Mouse (Mus musculus) neural tube, embryonic 15.5 days (tissue): ENCODE data around the gene Rab40c. TPM values are rescaled to one million over a fixed set of nuclear protein-coding genes. Genes with fewer than 3 reads are reported as not detected.
"Not testable (repeated sequence)": the region's sequence is repeated elsewhere in the genome, so short reads cannot be mapped to it uniquely, and the experiment has no call there.

Experiments
- ATAC-seq: fragments of 200-750 bp; cut with Nextera tagmentation; 2 replicates; pipeline ENCODE4 v1.8.0; 2017; ENCODE audit warnings: mild to moderate bottlenecking, moderate TSS enrichment, moderate library complexity; ENCODE audit not compliant: low FRiP score
- H3K27ac ChIP-seq: fragments of 300-500 bp; sonication (generic); replicated peaks from 2 replicates; pipeline ENCODE4 v1.5.1; 2015; ENCODE audit warnings: mild to moderate bottlenecking, inconsistent platforms
- H3K27me3 ChIP-seq: fragments of 300-500 bp; sonication (generic); replicated peaks from 2 replicates; pipeline ENCODE4 v1.6.1; 2015; ENCODE audit warnings: inconsistent platforms
- H3K36me3 ChIP-seq: fragments of 300-500 bp; sonication (generic); 2 replicates; pipeline ENCODE4 v1.6.1; 2015; ENCODE audit warnings: inconsistent platforms
- H3K4me1 ChIP-seq: fragments of 300-500 bp; sonication (generic); 2 replicates; pipeline ENCODE4 v1.6.1; 2015; ENCODE audit warnings: inconsistent platforms
- H3K4me2 ChIP-seq: fragments of 300-500 bp; sonication (generic); 2 replicates; pipeline ENCODE4 v1.6.1; 2015; ENCODE audit warnings: inconsistent platforms, mild to moderate bottlenecking, moderate library complexity
- H3K4me3 ChIP-seq: fragments of 300-500 bp; sonication (generic); replicated peaks from 2 replicates; pipeline ENCODE4 v1.5.1; 2015; ENCODE audit warnings: mild to moderate bottlenecking, inconsistent platforms
- H3K9ac ChIP-seq: fragments of 300-500 bp; sonication (generic); replicated peaks from 2 replicates; pipeline ENCODE4 v1.6.1; 2015; ENCODE audit warnings: mild to moderate bottlenecking, inconsistent platforms
- H3K9me3 ChIP-seq: fragments of 300-500 bp; sonication (generic); replicated peaks from 2 replicates; pipeline ENCODE4 v1.6.1; 2016; ENCODE audit warnings: inconsistent platforms
- WGBS: fragments of 180-500 bp; shearing (Covaris S2); methylation state at CpG from one replicate; pipeline ENCODE4 v1.1.7; 2015; ENCODE audit warnings: mixed read lengths; 5-methylcytosine and 5-hydroxymethylcytosine counted together
- polyA plus RNA-seq: library from polyadenylated mRNA; unstranded; fragments of >200 nt; fragmentation: Nextera tagmentation; extraction: Ambion mirVana; gene quantifications from 2 replicates; pipeline ENCODE4 v1.2.1, GENCODE M21; 2015

Rab40c gene
- polyA plus RNA-seq, 1 experiment from 2014 or later = 50.5 TPM

DNA sequence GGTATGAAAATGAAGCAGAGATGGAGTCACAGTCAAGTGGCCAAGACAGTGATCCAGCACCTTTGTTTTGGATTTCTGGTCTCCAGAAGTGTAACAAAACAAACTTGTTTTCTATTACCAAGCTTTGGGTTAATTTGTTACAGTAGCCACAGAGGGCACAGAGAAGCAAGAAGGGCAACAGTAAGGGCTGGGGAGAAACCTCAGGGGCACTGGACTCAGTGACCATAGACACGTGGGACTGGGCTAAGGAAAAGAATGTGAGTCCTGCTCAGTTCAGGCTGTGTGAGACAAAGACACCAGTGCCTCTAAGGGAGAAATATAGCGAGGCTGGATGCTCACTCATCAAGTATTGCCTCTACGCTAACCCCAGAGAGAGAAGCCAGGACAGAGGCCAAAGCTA is 46.9 kb downstream of the Rab40c start:
- H3K4me1 ChIP-seq = peaks cover 41% of the 10 kb centered on the region
- no peaks in the 10 kb centered on the region for H3K9me3 ChIP-seq
- no peak for ATAC-seq
- H3K9ac ChIP-seq = no peak overlapping the region
- H3K4me2 ChIP-seq = no peak overlapping the region
- no peak overlapping the region for H3K27ac ChIP-seq
- H3K4me3 ChIP-seq = no peak overlapping the region
- 79% methylated on average over 3 of the region's 3 CpGs for WGBS
- no peaks in the 10 kb centered on the region for H3K27me3 ChIP-seq
- H3K36me3 ChIP-seq = peaks cover 2% of the 10 kb centered on the region

DNA sequence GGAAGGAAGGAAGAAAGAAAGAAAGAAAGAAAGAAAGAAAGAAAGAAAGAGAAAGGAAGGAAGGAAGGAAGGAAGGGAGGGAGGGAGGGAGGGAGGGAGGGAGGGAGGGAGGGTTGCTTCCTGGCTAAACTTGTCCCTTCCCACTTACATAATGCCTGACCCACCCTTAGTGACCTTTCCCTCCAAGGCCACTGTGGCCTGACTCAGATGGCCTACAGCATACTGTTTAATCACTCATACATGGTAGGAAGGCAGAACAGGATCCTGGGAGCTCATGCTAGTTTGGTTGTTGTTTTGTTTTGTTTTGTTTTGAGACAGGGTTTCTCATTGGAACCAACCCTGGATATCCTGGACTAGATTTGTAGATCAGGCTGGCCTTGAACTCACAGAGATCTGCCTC is 48.0 kb downstream of the Rab40c start:
- not testable (repeated sequence) for H3K9me3 ChIP-seq, H3K27me3 ChIP-seq, H3K36me3 ChIP-seq, H3K9ac ChIP-seq, ATAC-seq, H3K27ac ChIP-seq, H3K4me3 ChIP-seq, H3K4me2 ChIP-seq
- peaks cover 35% of the 10 kb centered on the region for H3K4me1 ChIP-seq

DNA sequence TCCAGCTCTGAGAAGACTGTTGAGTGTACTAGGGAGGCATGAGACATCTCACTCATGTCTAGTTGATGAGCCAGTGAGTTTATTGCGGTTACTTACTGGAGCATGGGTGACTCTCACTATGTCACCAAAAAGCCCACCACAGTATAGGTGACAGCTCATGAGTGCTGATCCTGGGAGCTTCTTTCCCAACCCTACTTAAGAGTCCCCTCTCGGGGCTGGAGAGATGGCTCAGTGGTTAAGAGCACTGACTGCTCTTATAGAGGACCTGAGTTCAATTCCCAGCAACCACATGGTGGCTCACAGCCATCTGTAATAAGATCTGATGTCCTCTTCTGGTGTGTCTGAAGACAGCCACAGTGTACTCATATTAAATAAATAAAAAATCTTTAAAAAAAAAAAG is 49.6 kb downstream of the Rab40c start:
- ATAC-seq = no peak
- Histone ChIP-seq H3K9me3 (no peaks in the 10 kb centered on the region), H3K4me3 (no peak overlapping the region), H3K27me3 (no peaks in the 10 kb centered on the region), H3K27ac (no peak overlapping the region), H3K9ac (no peak overlapping the region), H3K4me1 (peaks cover 27% of the 10 kb centered on the region), H3K4me2 (no peak overlapping the region), H3K36me3 (no peaks in the 10 kb centered on the region)
- 88% methylated on average over 2 of the region's 2 CpGs for WGBS

DNA sequence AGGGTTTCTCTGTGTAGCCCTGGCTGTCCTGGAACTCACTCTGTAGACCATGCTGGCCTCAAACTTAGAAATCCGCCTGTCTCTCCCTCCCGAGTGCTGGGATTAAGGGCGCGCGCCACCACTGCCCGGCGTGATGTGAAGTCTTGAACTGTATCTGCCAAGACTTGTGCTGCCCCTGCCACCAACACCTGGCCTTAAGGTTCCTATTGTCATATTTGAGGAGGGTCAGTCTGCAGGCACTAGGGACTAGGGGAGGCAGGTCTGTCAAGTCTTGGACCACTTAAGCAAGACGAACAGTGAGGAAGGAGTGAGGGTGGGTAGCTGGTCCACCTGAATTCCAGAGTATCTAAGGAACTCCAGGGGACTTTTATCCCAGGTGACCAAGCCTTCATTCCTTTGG is 50.0 kb downstream of the Rab40c start:
- H3K4me3 ChIP-seq = no peak overlapping the region
- WGBS = 92% methylated on average over 8 of the region's 8 CpGs
- no peak overlapping the region for H3K27ac ChIP-seq
- no peaks in the 10 kb centered on the region for H3K9me3 ChIP-seq
- no peaks in the 10 kb centered on the region for H3K27me3 ChIP-seq
- no peaks in the 10 kb centered on the region for H3K36me3 ChIP-seq
- peaks cover 26% of the 10 kb centered on the region for H3K4me1 ChIP-seq
- H3K9ac ChIP-seq = no peak overlapping the region
- ATAC-seq = no peak
- no peak overlapping the region for H3K4me2 ChIP-seq

DNA sequence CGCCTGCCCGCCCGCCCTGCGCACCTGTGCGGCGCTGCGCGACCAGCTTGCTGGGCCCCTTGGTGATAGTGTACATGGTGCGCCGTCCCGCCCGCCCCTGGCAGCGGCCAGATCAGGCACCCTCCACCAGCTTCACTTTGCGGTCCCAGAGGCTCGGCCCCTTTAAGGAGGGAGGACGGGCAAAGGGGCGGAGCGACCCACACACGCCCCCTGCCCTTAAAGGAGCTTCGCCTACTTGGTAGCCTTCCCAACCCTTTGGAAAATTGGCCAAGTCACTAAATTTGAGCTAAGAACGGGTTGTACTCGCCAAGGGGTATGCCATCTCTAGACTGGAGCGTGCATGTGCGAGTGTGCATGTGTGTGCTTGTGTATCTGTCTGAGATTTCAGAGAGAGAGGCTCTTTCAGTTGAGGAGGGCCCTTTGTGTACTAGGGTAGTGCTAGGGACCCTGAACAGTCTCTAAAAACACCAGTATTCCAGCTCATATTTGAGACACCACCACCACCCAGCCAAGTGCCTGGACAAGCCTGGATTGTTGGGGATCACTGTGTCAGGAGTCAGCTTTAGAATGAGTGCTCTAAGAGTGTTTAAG is 50.8 kb downstream of the Rab40c start, which contains the start of gene Mcrip2:
Mcrip2 (minus strand) TSS at position 164 of the 591 bp plus-strand sequence.
- peak; percentile 84 for ATAC-seq
- WGBS = 0% methylated on average over 21 of the region's 24 CpGs
- peak within 1 kb of the TSS; percentile 73 for H3K9ac ChIP-seq
- H3K36me3 ChIP-seq = peaks cover 3% of the 10 kb centered on the region; the same call in 1 of the 2 replicates
- H3K4me3 ChIP-seq = peak within 1 kb of the TSS; percentile 69
- peak within 1 kb of the TSS; percentile 90 for H3K4me2 ChIP-seq
- peak within 1 kb of the TSS; percentile 72 for H3K27ac ChIP-seq
- H3K27me3 ChIP-seq = no peaks in the 10 kb centered on the region
- peaks cover 18% of the 10 kb centered on the region for H3K4me1 ChIP-seq
- H3K9me3 ChIP-seq = no peaks in the 10 kb centered on the region

DNA sequence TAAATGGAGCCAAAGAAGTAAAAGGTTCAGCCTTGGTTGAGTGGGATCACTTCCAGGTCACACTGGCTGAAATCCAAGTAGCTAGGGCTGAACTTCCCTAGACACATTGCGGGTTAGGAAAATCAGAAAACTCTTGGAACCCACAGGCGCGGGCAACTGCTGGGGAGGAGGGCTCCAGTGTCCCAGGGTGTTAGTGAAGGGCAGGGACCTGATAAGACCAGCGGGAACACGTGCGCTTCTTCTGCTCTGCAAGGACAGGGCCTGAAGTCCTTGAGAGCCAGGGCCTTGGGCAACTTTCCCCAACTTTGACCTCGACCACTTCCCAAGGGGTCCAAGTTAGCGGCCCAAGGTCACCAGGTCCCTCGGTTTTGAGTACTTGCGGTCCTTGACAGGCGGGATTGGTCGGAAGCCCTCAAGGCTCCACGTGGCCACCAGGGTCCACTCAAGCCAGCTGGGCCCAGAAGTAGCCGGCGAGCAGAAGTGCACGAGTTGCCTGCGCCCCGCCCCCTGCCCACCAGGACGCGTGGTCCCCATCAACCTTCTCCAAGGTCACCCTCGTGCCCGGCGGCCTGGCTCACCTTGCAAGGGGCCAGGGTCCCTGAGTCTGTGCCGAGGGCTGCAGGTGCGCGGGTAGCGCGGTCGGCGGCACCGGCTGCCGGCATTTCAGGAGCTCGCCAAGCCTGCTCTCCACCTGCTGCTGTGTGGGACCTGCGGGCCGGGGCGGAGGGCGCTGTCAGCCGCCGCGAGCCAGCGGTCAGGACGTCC is 51.5 kb downstream of the Rab40c start:
- Histone ChIP-seq H3K4me2 (peak overlapping the region; percentile 90), H3K27me3 (no peaks in the 10 kb centered on the region), H3K4me3 (peak overlapping the region; percentile 69), H3K27ac (peak overlapping the region; percentile 72), H3K9me3 (no peaks in the 10 kb centered on the region), H3K9ac (peak overlapping the region; percentile 73), H3K4me1 (peaks cover 15% of the 10 kb centered on the region), H3K36me3 (peaks cover 6% of the 10 kb centered on the region; the same call in 1 of the 2 replicates)
- ATAC-seq = peak; percentile 55
- under 1% methylated on average over 39 of the region's 42 CpGs for WGBS

DNA sequence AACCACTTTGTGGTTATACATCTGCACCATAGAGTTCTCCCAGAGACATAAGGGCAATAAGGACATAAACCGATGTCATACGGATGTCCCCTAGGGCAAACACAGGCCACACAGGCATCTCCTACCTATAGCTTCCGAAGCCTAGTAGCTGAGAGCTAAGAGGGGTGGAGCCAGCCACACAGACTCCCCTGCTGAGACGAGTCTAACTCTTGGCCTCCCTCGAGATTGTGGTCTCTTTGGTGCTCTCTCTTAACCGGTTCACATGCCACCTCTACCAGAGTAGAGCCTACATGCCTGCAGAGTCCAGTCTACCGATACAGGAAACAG is 52.1 kb downstream of the Rab40c start:
- 7% methylated on average over 7 of the region's 7 CpGs for WGBS
- Histone ChIP-seq H3K27me3 (no peaks in the 10 kb centered on the region), H3K27ac (no peak overlapping the region), H3K9ac (peak overlapping the region; percentile 73), H3K4me2 (peak overlapping the region; percentile 90), H3K4me1 (peaks cover 14% of the 10 kb centered on the region), H3K4me3 (peak overlapping the region; percentile 69), H3K36me3 (peaks cover 6% of the 10 kb centered on the region; the same call in 1 of the 2 replicates), H3K9me3 (no peaks in the 10 kb centered on the region)
- ATAC-seq = no peak

DNA sequence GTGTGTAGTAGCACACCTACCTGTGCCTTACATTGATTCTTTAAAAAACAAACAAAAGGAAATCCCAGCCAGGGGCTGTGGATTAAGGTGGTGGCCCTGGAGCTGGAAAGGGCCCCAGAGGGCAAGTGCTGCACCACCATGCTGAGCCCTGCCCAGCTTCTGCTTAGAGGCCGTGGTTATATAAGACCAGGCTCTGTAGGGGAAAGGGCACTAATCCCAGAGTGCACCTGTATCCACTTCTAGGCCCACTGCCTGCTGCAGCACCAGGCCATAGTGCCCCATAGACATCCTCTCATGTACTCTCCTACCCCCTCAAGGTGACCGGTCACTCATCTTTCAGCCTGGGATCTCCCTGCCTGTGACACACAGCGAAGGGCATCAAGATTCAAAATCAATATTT is 53.4 kb downstream of the Rab40c start:
- Histone ChIP-seq H3K9me3 (no peaks in the 10 kb centered on the region), H3K4me2 (no peak overlapping the region), H3K27me3 (no peaks in the 10 kb centered on the region), H3K4me3 (no peak overlapping the region), H3K4me1 (peaks cover 21% of the 10 kb centered on the region), H3K36me3 (peaks cover 6% of the 10 kb centered on the region; the same call in 1 of the 2 replicates), H3K27ac (no peak overlapping the region), H3K9ac (no peak overlapping the region)
- WGBS = 94% methylated on average over 3 of the region's 3 CpGs
- ATAC-seq = no peak

DNA sequence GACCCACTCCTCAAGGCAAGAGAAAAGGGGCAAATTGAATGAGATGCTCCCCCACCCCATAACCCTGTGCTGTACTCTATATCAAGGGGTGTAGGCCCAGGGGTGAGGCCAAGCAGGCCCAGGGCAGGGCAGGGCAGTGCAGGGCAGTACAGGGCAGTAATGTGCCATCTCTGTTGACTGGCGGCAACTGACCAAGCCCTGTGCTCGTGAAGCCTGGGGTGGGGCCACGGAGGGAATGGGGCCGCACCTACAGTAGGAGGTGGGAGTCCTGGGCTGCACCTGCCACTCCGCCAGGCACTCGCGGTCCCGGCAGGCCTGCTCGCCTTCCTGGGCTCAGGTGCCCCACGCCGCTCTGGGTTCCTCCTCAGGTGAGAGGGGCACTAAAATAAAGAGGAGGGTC is 54.2 kb downstream of the Rab40c start:
- H3K9me3 ChIP-seq = no peaks in the 10 kb centered on the region
- no peaks in the 10 kb centered on the region for H3K27me3 ChIP-seq
- H3K4me3 ChIP-seq = no peak overlapping the region
- H3K4me2 ChIP-seq = no peak overlapping the region
- peaks cover 6% of the 10 kb centered on the region; the same call in 1 of the 2 replicates for H3K36me3 ChIP-seq
- H3K9ac ChIP-seq = no peak overlapping the region
- peaks cover 30% of the 10 kb centered on the region for H3K4me1 ChIP-seq
- ATAC-seq = no peak
- no peak overlapping the region for H3K27ac ChIP-seq
- WGBS = 90% methylated on average over 11 of the region's 11 CpGs

DNA sequence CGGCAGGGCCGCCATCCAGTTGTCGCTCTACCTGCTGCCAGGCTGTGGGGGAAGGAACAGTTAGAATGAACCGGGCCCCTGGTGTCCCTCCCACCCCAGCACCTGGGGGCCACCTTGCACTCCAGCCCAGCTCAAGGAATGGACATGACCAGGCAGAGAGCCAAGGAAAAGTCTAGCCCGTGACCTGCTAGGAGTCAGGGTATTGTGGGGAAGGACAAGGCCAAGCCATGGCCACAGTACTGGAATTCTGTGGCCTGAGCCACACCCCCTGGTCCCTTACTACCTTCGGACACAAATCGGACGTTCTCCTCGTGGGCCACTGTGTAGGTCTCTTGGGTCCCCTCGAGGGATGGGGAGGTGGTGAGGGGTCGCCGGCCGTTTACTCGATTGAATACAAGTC is 55.2 kb downstream of the Rab40c start:
- no peak for ATAC-seq
- H3K27me3 ChIP-seq = no peaks in the 10 kb centered on the region
- H3K27ac ChIP-seq = no peak overlapping the region
- H3K4me2 ChIP-seq = no peak overlapping the region
- H3K9me3 ChIP-seq = no peaks in the 10 kb centered on the region
- WGBS = 91% methylated on average over 14 of the region's 14 CpGs
- H3K4me3 ChIP-seq = no peak overlapping the region
- peaks cover 33% of the 10 kb centered on the region for H3K4me1 ChIP-seq
- peaks cover 6% of the 10 kb centered on the region; the same call in 1 of the 2 replicates for H3K36me3 ChIP-seq
- H3K9ac ChIP-seq = no peak overlapping the region

DNA sequence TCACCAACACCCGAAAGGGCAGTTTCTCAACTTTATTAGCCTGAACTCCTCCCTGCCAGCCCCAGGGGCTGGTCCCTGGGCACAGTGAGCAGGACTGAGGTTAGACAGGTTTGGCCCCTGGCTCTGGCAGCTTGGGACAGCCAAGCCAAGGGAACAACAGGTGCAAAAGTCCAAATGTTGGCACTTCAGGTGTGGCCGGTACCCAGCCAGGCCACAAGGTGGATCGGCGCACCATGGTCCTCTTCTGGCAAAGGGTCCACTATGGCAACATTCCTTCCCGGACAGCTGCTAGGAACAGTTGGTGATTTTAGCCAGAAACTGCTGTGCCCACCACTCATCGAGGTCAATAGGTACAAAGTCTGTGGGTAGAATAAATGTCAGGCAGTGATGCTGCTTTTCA is 55.8 kb downstream of the Rab40c start:
- Histone ChIP-seq H3K9ac (no peak overlapping the region), H3K4me1 (peaks cover 28% of the 10 kb centered on the region), H3K9me3 (no peaks in the 10 kb centered on the region), H3K4me3 (no peak overlapping the region), H3K27ac (no peak overlapping the region), H3K36me3 (peaks cover 6% of the 10 kb centered on the region; the same call in 1 of the 2 replicates), H3K27me3 (no peaks in the 10 kb centered on the region), H3K4me2 (no peak overlapping the region)
- WGBS = 93% methylated on average over 6 of the region's 6 CpGs
- no peak for ATAC-seq
